Mouse (Mus musculus): Measurements from ENCODE around the gene Slc5a5. TPM values are rescaled to one million over a fixed set of nuclear protein-coding genes. Genes with fewer than 3 reads are reported as not detected.

Slc5a5 gene
- polyA plus RNA-seq, 1 experiment = not detected

DNA sequence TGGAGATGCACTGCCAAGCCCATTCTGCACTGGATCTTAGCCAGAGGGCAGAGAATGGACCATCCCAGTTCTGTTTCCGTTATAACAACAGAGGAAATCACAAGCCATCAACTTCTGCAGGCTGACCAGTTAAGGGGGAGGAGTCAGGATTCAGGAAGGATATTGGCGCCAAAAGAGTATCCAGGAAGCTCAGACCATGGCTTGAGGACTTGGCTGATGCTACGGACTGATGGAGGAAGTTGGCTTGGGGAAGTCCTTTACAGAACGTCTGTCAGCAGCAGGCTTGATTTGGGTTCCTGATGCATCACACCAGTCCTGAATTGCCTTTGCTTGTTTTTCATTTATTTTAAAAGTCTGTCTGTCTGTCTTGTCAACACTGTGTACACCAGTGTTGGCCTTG, 12.0 kb upstream of the Slc5a5 start:
- Histone ChIP-seq H3K4me3 (ENCODE audit: insufficient read depth, low read length) (no peak overlapping the region), H3K4me1 (ENCODE audit: control insufficient read depth, insufficient read depth, low read length) (peaks cover 54% of the 10 kb centered on the region), H3K27ac (ENCODE audit: insufficient read depth, low read depth, low read length) (peak overlapping the region; percentile 92)
- TF ChIP-seq POLR2A (IDR thresholded peaks at IDR 0.05; ENCODE audit: borderline replicate concordance, low read depth, low read length) (no peak), CTCF (IDR thresholded peaks at IDR 0.05; ENCODE audit: low read depth, low read length) (no peak)

DNA sequence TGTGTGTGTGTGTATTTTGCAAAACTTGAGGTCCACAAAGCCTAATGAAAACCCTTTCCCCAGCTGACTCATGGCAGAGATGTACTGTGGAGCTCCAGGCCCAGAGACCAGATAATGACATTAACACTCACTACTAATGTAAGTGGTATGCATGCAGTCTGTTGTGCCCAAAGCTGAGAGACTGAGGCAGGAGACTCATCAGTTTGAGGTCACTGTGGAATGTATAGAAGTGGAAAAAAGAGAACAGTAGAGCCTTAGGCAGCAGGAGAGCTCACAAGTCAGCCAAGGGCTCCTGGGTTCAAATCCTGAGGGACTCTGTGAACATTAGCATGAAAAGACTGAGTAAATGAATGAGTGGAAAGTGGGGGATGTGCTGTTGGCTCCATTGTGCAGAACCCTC, 11.0 kb upstream of the Slc5a5 start:
- TF ChIP-seq CTCF (IDR thresholded peaks at IDR 0.05; ENCODE audit: low read depth, low read length) (no peak), POLR2A (IDR thresholded peaks at IDR 0.05; ENCODE audit: borderline replicate concordance, low read depth, low read length) (no peak)
- Histone ChIP-seq H3K4me3 (ENCODE audit: insufficient read depth, low read length) (no peak overlapping the region), H3K4me1 (ENCODE audit: control insufficient read depth, insufficient read depth, low read length) (peaks cover 58% of the 10 kb centered on the region), H3K27ac (ENCODE audit: insufficient read depth, low read depth, low read length) (peak overlapping the region; percentile 70)

DNA sequence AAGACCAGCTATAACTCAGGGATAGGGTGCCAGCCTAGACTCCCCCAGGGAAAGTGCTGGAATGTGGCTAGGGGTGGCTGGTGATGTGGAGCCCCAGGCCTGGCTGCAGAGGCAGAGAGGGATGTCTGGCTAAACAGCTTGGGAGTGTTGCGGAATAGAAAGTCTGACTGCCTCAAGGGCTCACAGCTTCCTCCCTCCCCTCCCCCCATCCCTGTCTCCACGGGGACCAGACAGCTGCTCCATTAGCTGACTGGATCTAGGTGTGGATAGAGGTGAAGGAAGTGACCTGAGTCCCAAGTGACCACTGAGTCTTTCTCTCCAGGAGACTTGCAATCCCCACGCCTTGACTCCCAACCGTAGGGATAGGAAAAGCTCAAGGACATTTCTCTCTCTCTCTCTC, 10.6 kb upstream of the Slc5a5 start:
- TF ChIP-seq POLR2A (IDR thresholded peaks at IDR 0.05; ENCODE audit: borderline replicate concordance, low read depth, low read length) (no peak), CTCF (IDR thresholded peaks at IDR 0.05; ENCODE audit: low read depth, low read length) (no peak)
- Histone ChIP-seq H3K27ac (ENCODE audit: insufficient read depth, low read depth, low read length) (peak overlapping the region; percentile 70), H3K4me1 (ENCODE audit: control insufficient read depth, insufficient read depth, low read length) (peaks cover 60% of the 10 kb centered on the region), H3K4me3 (ENCODE audit: insufficient read depth, low read length) (no peak overlapping the region)

DNA sequence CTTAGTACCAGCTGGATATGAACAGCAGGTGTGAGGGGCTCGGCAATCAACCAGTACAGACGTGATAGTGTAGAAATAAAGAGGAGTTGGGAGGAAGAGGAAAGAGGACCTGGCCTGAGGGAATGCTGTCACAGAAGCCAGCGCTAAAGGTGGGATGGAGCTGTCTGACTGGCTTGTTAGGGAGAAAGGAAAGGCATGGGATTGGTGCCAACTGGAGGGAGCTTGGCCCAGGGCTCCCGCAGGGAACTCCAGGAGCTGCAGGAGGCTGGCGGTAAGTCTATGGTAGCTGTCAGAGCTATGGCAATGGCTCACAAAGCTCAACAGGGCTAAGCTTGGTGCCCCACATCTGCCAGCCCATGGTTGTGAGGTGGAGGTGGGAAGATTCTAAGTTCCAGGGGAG, 9.7 kb upstream of the Slc5a5 start:
- no peak overlapping the region for H3K4me3 ChIP-seq (ENCODE audit: insufficient read depth, low read length)
- H3K27ac ChIP-seq (ENCODE audit: insufficient read depth, low read depth, low read length) = no peak overlapping the region
- peaks cover 55% of the 10 kb centered on the region for H3K4me1 ChIP-seq (ENCODE audit: control insufficient read depth, insufficient read depth, low read length)
- TF ChIP-seq POLR2A (IDR thresholded peaks at IDR 0.05; ENCODE audit: borderline replicate concordance, low read depth, low read length) = no peak
- TF ChIP-seq CTCF (IDR thresholded peaks at IDR 0.05; ENCODE audit: low read depth, low read length) = no peak

DNA sequence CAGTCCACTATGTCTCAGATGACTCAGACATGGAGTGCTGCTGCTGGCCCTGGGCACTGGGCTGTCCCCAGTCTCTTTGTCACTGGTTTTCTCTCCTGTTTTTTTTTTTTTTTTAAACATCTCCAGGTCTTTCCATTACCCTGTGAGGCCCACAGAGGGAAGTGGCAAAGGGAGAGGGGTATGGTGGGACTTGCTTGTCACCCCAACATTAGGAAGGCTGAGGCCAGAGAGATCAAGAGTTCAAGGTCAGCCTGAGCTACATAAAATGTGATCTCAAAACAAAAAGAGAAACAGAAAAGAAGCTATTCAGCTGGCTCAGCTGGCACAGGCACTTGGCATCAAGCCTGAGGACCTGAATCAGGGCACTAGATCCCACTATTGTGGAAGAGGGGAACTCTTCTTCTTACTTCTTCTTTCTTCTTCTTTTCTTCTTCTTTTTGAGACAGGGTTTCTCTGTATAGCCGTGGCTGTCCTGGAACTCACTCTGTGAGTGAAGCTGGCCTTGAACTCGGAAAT, 8.4 kb upstream of the Slc5a5 start:
- TF ChIP-seq POLR2A (IDR thresholded peaks at IDR 0.05; ENCODE audit: borderline replicate concordance, low read depth, low read length) (no peak), CTCF (IDR thresholded peaks at IDR 0.05; ENCODE audit: low read depth, low read length) (no peak)
- peak overlapping the region; percentile 66 for H3K27ac ChIP-seq (ENCODE audit: insufficient read depth, low read depth, low read length)
- peaks cover 52% of the 10 kb centered on the region for H3K4me1 ChIP-seq (ENCODE audit: control insufficient read depth, insufficient read depth, low read length)
- H3K4me3 ChIP-seq (ENCODE audit: insufficient read depth, low read length) = no peak overlapping the region

DNA sequence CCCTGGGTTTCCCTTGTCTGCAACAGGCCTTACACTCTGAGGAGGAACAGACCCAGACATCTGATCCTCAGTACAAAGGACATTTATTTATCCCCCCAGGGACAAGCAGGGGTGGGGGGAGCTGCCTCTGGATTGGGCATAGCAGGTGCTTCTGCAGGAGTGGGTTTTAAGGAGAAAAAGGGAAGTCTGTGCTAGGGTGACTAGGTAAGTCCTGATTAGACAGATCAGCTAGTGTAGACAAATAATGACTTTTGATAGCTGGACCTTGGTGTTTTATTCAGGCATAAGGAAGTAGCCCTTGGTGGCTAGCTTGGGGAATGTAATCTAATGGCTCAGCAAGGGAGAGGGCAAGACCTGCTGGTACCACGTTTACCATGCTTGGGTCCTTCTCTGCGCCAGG, 6.7 kb upstream of the Slc5a5 start:
- Histone ChIP-seq H3K4me3 (ENCODE audit: insufficient read depth, low read length) (no peak overlapping the region), H3K4me1 (ENCODE audit: control insufficient read depth, insufficient read depth, low read length) (peaks cover 43% of the 10 kb centered on the region), H3K27ac (ENCODE audit: insufficient read depth, low read depth, low read length) (no peak overlapping the region)
- TF ChIP-seq POLR2A (IDR thresholded peaks at IDR 0.05; ENCODE audit: borderline replicate concordance, low read depth, low read length) (no peak), CTCF (IDR thresholded peaks at IDR 0.05; ENCODE audit: low read depth, low read length) (no peak)

DNA sequence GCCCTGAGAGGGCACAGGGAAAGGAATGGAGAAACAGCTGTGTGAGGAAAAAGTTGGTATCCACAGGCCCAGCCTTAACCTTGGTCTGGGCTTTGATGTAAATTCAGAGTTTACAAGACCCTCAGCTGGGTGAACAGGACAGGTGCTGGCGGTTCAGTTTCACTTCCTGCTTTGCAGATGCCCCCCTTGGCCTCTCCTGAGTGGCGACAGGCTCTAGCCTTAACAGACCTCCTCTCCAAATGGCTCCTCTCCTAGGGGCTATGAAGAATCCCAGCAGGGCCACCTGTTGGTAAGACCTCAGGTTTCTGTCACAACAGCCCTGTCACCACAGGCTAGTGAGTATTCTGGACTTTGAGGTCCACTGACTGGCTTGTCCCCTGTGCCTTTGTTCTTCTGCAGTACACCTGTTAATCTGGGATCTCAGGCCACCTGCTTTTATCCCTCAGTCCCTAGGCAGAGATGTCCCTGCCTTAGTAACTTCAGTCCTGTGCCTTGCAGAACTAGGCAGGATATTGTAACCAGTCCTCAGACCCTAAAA, 6.2 kb upstream of the Slc5a5 start:
- no peak overlapping the region for H3K27ac ChIP-seq (ENCODE audit: insufficient read depth, low read depth, low read length)
- H3K4me1 ChIP-seq (ENCODE audit: control insufficient read depth, insufficient read depth, low read length) = peaks cover 38% of the 10 kb centered on the region

DNA sequence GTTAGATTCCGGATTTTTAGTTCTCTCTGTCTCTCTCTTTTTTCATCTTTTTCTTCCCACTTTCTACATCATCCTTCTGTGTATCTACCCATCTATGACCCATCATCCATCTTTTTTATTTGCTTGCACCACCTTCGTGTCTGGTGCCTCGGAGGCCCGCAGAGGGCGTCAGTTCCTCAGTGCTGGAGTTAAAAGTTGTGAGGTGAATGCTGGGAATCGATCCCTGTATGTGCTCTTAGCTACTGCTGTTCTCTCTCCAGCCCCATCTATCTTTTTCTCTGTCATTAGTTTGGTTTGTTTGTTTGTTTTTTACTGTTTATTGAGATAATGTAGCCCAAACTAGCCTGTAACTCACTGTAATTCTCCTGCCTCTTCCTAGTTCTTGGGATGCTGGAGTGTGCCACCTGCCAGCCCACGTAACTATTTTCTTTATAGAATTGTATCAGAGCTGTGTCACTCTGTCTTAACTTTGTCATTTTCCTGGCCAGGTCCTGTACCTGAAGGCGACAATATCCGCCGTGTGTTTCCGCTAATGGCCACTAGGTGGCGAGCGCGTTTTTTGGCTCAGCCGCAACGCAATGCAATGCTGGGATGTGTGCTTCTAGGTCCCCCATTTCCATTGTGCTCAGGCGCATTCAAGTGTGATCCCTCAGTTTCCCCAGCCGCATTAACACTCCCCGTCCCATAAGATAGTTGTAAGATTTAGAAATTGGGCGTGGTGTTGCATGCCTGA, 5.3 kb upstream of the Slc5a5 start:
- Histone ChIP-seq H3K4me3 (ENCODE audit: insufficient read depth, low read length) (peak overlapping the region; percentile 62), H3K27ac (ENCODE audit: insufficient read depth, low read depth, low read length) (peak overlapping the region; percentile 59), H3K4me1 (ENCODE audit: control insufficient read depth, insufficient read depth, low read length) (peaks cover 29% of the 10 kb centered on the region)
- TF ChIP-seq POLR2A (IDR thresholded peaks at IDR 0.05; ENCODE audit: borderline replicate concordance, low read depth, low read length) = no peak
- TF ChIP-seq CTCF (IDR thresholded peaks at IDR 0.05; ENCODE audit: low read depth, low read length) = peak; percentile 77

More for the DNA sequence above, 6.2 kb upstream of the Slc5a5 start:
- TF ChIP-seq CTCF (IDR thresholded peaks at IDR 0.05; ENCODE audit: low read depth, low read length) = no peak
- no peak for TF ChIP-seq POLR2A (IDR thresholded peaks at IDR 0.05; ENCODE audit: borderline replicate concordance, low read depth, low read length)
- no peak overlapping the region for H3K4me3 ChIP-seq (ENCODE audit: insufficient read depth, low read length)

DNA sequence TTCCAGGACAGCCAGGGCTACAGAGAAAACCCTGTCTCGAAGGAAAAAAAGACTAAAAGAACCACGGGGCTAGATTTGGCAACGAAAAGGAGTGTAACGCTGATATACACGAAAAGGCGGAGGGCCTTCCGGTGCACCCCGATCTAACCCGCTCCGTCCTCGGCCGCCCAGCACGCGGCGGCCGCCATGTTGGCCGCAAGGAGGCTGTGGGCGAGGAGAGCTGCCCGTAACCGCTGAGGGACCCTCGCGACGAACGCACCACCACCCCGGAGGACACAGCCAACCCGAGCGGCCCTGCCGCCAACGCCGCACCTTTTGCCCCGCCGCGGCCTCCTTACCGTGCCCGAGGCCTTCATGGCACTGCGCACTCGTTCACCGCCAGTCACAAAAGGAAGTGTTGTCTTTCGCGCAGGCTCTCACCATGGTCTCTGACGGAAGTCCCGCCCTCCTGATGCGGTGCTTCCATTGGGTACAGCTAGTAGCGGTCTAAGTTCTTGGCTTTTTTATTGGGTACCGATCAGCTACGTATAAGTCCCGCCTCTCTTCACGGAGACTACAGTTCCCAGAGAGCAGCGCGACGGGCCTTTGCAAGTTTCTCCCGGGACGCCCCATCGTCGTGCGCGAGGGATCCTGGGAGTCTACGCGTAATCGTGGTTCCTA, 4.6 kb upstream of the Slc5a5 start, which contains the start of gene Rpl18a:
TSS of gene Rpl18a (minus strand) at position 392 of the 660 bp plus-strand sequence.
- Histone ChIP-seq H3K4me3 (ENCODE audit: insufficient read depth, low read length) (peak within 1 kb of the TSS; percentile 98), H3K4me1 (ENCODE audit: control insufficient read depth, insufficient read depth, low read length) (peaks cover 22% of the 10 kb centered on the region), H3K27ac (ENCODE audit: insufficient read depth, low read depth, low read length) (peak within 1 kb of the TSS; percentile 65)
- TF ChIP-seq POLR2A (IDR thresholded peaks at IDR 0.05; ENCODE audit: borderline replicate concordance, low read depth, low read length) = no peak
- TF ChIP-seq CTCF (IDR thresholded peaks at IDR 0.05; ENCODE audit: low read depth, low read length) = no peak
